Mouse (Mus musculus): ENCODE data around the gene Lrrc74a. TPM values are rescaled to one million over a fixed set of nuclear protein-coding genes. Genes with fewer than 3 reads are reported as not detected.

Gene Lrrc74a
- not detected in 2 replicates for polyA plus RNA-seq (2014; fragmentation: Nextera tagmentation; extraction: Ambion mirVana)

GRCm38 (mm10) chr12:86734319-86734810 lies at the start of gene Lrrc74a:
TSS of gene Lrrc74a (plus strand) at chr12:86734369.
- Histone ChIP-seq H3K9ac (ENCODE audit: low read depth, low read length) (no peak within 1 kb of the TSS), H3K36me3 (ENCODE audit: control insufficient read depth, insufficient read depth, low read length) (no peaks in the 10 kb centered on the region), H3K4me3 (ENCODE audit: low read depth, low read length) (no peak within 1 kb of the TSS), H3K27ac (ENCODE audit: low read depth, low read length) (no peak within 1 kb of the TSS), H3K4me1 (ENCODE audit: control insufficient read depth, insufficient read depth, low read length) (no peaks in the 10 kb centered on the region), H3K9me3 (replicated peaks; ENCODE audit: control insufficient read depth, low read length) (no peaks in the 10 kb centered on the region), H3K27me3 (ENCODE audit: control insufficient read depth, insufficient read depth, low read length) (no peaks in the 10 kb centered on the region), H3K4me2 (no peak within 1 kb of the TSS)
- no peak for ATAC-seq (replicated peaks; ENCODE audit: insufficient number of reproducible peaks, low FRiP score, low TSS enrichment)
- WGBS (ENCODE audit: insufficient replicate concordance), result 82% methylated on average over 8 of the region's 8 CpGs

- no peak overlapping the region for H3K27ac ChIP-seq (ENCODE audit: low read depth, low read length)
- no peaks in the 10 kb centered on the region for H3K9me3 ChIP-seq (replicated peaks; ENCODE audit: control insufficient read depth, low read length)
- peaks cover 4% of the 10 kb centered on the region; the same call in 1 of the 2 replicates for H3K36me3 ChIP-seq (ENCODE audit: control insufficient read depth, insufficient read depth, low read length)
- no peak overlapping the region for H3K4me2 ChIP-seq
- H3K4me3 ChIP-seq (ENCODE audit: low read depth, low read length), result no peak overlapping the region
- ATAC-seq (replicated peaks; ENCODE audit: insufficient number of reproducible peaks, low FRiP score, low TSS enrichment), result no peak
- no peaks in the 10 kb centered on the region for H3K27me3 ChIP-seq (ENCODE audit: control insufficient read depth, insufficient read depth, low read length)
- H3K4me1 ChIP-seq (ENCODE audit: control insufficient read depth, insufficient read depth, low read length), result peaks cover 22% of the 10 kb centered on the region
- WGBS (ENCODE audit: insufficient replicate concordance), result 58% methylated on average over 9 of the region's 9 CpGs
- H3K9ac ChIP-seq (ENCODE audit: low read depth, low read length), result no peak overlapping the region
Measured at GRCm38 (mm10) chr12:86685275-86685674, 48.9 kb upstream of the Lrrc74a start.

GRCm38 (mm10) chr12:86686551-86687330 lies 47.4 kb upstream of the Lrrc74a start:
- 52% methylated on average over 13 of the region's 13 CpGs for WGBS (ENCODE audit: insufficient replicate concordance)
- no peak overlapping the region for H3K27ac ChIP-seq (ENCODE audit: low read depth, low read length)
- H3K36me3 ChIP-seq (ENCODE audit: control insufficient read depth, insufficient read depth, low read length), result peaks cover 4% of the 10 kb centered on the region; the same call in 1 of the 2 replicates
- peaks cover 18% of the 10 kb centered on the region for H3K4me1 ChIP-seq (ENCODE audit: control insufficient read depth, insufficient read depth, low read length)
- no peaks in the 10 kb centered on the region for H3K9me3 ChIP-seq (replicated peaks; ENCODE audit: control insufficient read depth, low read length)
- no peak for ATAC-seq (replicated peaks; ENCODE audit: insufficient number of reproducible peaks, low FRiP score, low TSS enrichment)
- no peaks in the 10 kb centered on the region for H3K27me3 ChIP-seq (ENCODE audit: control insufficient read depth, insufficient read depth, low read length)
- H3K9ac ChIP-seq (ENCODE audit: low read depth, low read length), result no peak overlapping the region
- H3K4me3 ChIP-seq (ENCODE audit: low read depth, low read length), result no peak overlapping the region
- no peak overlapping the region for H3K4me2 ChIP-seq

GRCm38 (mm10) chr12:86687445-86687955 lies 46.7 kb upstream of the Lrrc74a start:
- H3K27ac ChIP-seq (ENCODE audit: low read depth, low read length), result peak overlapping the region; percentile 62; the same call in 1 of the 2 replicates
- H3K4me1 ChIP-seq (ENCODE audit: control insufficient read depth, insufficient read depth, low read length), result peaks cover 18% of the 10 kb centered on the region
- ATAC-seq (replicated peaks; ENCODE audit: insufficient number of reproducible peaks, low FRiP score, low TSS enrichment), result no peak
- H3K4me3 ChIP-seq (ENCODE audit: low read depth, low read length), result no peak overlapping the region
- H3K36me3 ChIP-seq (ENCODE audit: control insufficient read depth, insufficient read depth, low read length), result peaks cover 4% of the 10 kb centered on the region; the same call in 1 of the 2 replicates
- H3K27me3 ChIP-seq (ENCODE audit: control insufficient read depth, insufficient read depth, low read length), result no peaks in the 10 kb centered on the region
- 61% methylated on average over 4 of the region's 4 CpGs for WGBS (ENCODE audit: insufficient replicate concordance)
- H3K9me3 ChIP-seq (replicated peaks; ENCODE audit: control insufficient read depth, low read length), result no peaks in the 10 kb centered on the region
- H3K4me2 ChIP-seq, result no peak overlapping the region
- H3K9ac ChIP-seq (ENCODE audit: low read depth, low read length), result no peak overlapping the region

- no peak overlapping the region for H3K9ac ChIP-seq (ENCODE audit: low read depth, low read length)
- peaks cover 4% of the 10 kb centered on the region; the same call in 1 of the 2 replicates for H3K36me3 ChIP-seq (ENCODE audit: control insufficient read depth, insufficient read depth, low read length)
- peak overlapping the region; percentile 62; the same call in 1 of the 2 replicates for H3K27ac ChIP-seq (ENCODE audit: low read depth, low read length)
- H3K4me3 ChIP-seq (ENCODE audit: low read depth, low read length), result no peak overlapping the region
- no peaks in the 10 kb centered on the region for H3K27me3 ChIP-seq (ENCODE audit: control insufficient read depth, insufficient read depth, low read length)
- H3K4me1 ChIP-seq (ENCODE audit: control insufficient read depth, insufficient read depth, low read length), result peaks cover 23% of the 10 kb centered on the region
- H3K9me3 ChIP-seq (replicated peaks; ENCODE audit: control insufficient read depth, low read length), result no peaks in the 10 kb centered on the region
- WGBS (ENCODE audit: insufficient replicate concordance), result 63% methylated on average over 4 of the region's 4 CpGs
- no peak for ATAC-seq (replicated peaks; ENCODE audit: insufficient number of reproducible peaks, low FRiP score, low TSS enrichment)
- H3K4me2 ChIP-seq, result no peak overlapping the region
Measured at GRCm38 (mm10) chr12:86687971-86688573, 46.1 kb upstream of the Lrrc74a start.

GRCm38 (mm10) chr12:86688917-86689316 lies 45.3 kb upstream of the Lrrc74a start:
- 93% methylated on average over 27 of the region's 27 CpGs for WGBS (ENCODE audit: insufficient replicate concordance)
- Histone ChIP-seq H3K9me3 (replicated peaks; ENCODE audit: control insufficient read depth, low read length) (no peaks in the 10 kb centered on the region), H3K4me2 (no peak overlapping the region), H3K36me3 (ENCODE audit: control insufficient read depth, insufficient read depth, low read length) (peaks cover 4% of the 10 kb centered on the region; the same call in 1 of the 2 replicates), H3K9ac (ENCODE audit: low read depth, low read length) (no peak overlapping the region), H3K27me3 (ENCODE audit: control insufficient read depth, insufficient read depth, low read length) (no peaks in the 10 kb centered on the region), H3K27ac (ENCODE audit: low read depth, low read length) (no peak overlapping the region), H3K4me1 (ENCODE audit: control insufficient read depth, insufficient read depth, low read length) (peaks cover 20% of the 10 kb centered on the region), H3K4me3 (ENCODE audit: low read depth, low read length) (no peak overlapping the region)
- ATAC-seq (replicated peaks; ENCODE audit: insufficient number of reproducible peaks, low FRiP score, low TSS enrichment), result no peak

- H3K4me2 ChIP-seq, result no peak overlapping the region
- H3K4me1 ChIP-seq (ENCODE audit: control insufficient read depth, insufficient read depth, low read length), result peaks cover 32% of the 10 kb centered on the region
- ATAC-seq (replicated peaks; ENCODE audit: insufficient number of reproducible peaks, low FRiP score, low TSS enrichment), result no peak
- no peak overlapping the region for H3K4me3 ChIP-seq (ENCODE audit: low read depth, low read length)
- H3K9me3 ChIP-seq (replicated peaks; ENCODE audit: control insufficient read depth, low read length), result no peaks in the 10 kb centered on the region
- no peak overlapping the region for H3K9ac ChIP-seq (ENCODE audit: low read depth, low read length)
- peaks cover 4% of the 10 kb centered on the region; the same call in 1 of the 2 replicates for H3K36me3 ChIP-seq (ENCODE audit: control insufficient read depth, insufficient read depth, low read length)
- no peaks in the 10 kb centered on the region for H3K27me3 ChIP-seq (ENCODE audit: control insufficient read depth, insufficient read depth, low read length)
- 71% methylated on average over 12 of the region's 12 CpGs for WGBS (ENCODE audit: insufficient replicate concordance)
- H3K27ac ChIP-seq (ENCODE audit: low read depth, low read length), result peak overlapping the region; percentile 29; the same call in 1 of the 2 replicates
Measured at GRCm38 (mm10) chr12:86690700-86691485, 43.3 kb upstream of the Lrrc74a start.
